Mouse (Mus musculus) gastrocnemius, adult 2 months (tissue): ENCODE data around the gene Prkca. TPM values are rescaled to one million over a fixed set of nuclear protein-coding genes. Genes with fewer than 3 reads are reported as not detected.

Source experiments
- DNase-seq: peaks from one replicate; pipeline ENCODE4 v3.0.0; 2022
- H3K27ac ChIP-seq: fragments of 200-600 bp; 2 replicates; pipeline ENCODE4 v1.8.1; 2022; ENCODE audit warnings: mild to moderate bottlenecking
- H3K4me3 ChIP-seq: fragments of 200-600 bp; 2 replicates; pipeline ENCODE4 v1.8.1; 2022; ENCODE audit warnings: mild to moderate bottlenecking, moderate library complexity
- CTCF ChIP-seq: fragments of 200-600 bp; IDR thresholded peaks from 2 replicates; pipeline ENCODE4 v1.8.1; 2022; ENCODE audit warnings: antibody characterized with exemption, mild to moderate bottlenecking, moderate library complexity
- intact Hi-C: fragments of 180-260 bp; cut with DNase I; formaldehyde crosslinking; loops from one replicate; pipeline ENCODE4 v1.15.1; 2025
- total RNA-seq, 2 experiments: library from RNA; stranded (reverse); gene quantifications; 2 replicates each; pipeline ENCODE4 v1.2.3; 2021

Prkca gene
- total RNA-seq, 2 experiments from 2014 or later, result 54.9 to 57.8 TPM

- no peak for DNase-seq
- no peak overlapping the region for H3K27ac ChIP-seq
- TF ChIP-seq CTCF, result no peak
- intact Hi-C loops, result no loop called here
- no peak overlapping the region for H3K4me3 ChIP-seq
Measured at GRCm38 (mm10) chr11:108261751-108262160, 82.0 kb downstream of the Prkca start.

- intact Hi-C loops, result no loop called here
- no peak for TF ChIP-seq CTCF
- DNase-seq, result no peak
- Histone ChIP-seq H3K27ac (no peak overlapping the region), H3K4me3 (no peak overlapping the region)
Measured at GRCm38 (mm10) chr11:108260775-108261517, 82.8 kb downstream of the Prkca start.

DNA sequence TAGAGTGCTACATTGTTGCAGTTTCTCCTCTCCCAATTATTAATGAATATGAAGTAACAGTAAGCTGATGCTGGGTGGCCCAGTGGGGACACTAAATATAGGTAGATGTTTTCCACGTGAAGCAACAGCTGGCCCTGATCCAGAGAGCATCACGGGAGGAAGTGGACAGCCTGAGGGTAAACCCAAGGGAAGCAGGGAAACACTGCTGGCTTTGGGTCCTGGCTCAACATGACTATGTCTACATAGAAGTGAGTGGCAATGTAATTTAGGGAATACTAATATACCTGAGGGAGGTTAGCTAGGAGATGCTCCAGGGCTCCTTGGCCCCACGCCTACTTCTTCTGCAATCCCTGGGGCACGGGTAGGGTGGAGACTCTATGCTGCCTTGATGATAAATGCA lies 84.3 kb downstream of the Prkca start:
- intact Hi-C loops, result loop anchor here (2.0 kb wide), 1 partner anchor 77 kb away; no protein-coding TSS in a partner anchor
- Histone ChIP-seq H3K27ac (peak overlapping the region; percentile 91), H3K4me3 (peak overlapping the region; percentile 58)
- DNase-seq, result peak; percentile 87
- no peak for TF ChIP-seq CTCF

DNA sequence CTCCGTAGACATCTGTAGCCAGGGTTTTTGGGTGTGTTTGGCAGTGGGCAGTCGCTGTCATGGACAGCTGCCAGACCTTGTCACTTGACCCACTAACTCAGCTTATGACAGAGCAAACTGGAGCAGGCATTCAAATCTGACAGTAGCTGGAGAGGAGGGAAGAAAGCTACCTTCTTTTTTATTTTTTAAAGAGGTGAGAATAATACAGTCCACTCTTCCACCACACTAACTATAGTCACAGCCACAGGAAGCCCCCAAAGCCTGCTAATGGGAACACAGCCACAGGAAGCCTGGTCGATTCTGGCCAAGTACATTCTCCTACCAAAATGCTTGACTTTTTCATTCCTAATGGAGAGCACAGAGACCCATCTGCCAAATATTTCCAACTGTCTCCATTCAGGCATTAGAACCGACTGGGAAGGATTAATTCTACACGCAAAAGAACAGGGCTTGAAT lies 84.9 kb downstream of the Prkca start:
- intact Hi-C loops, result loop anchor here (2.0 kb wide), 1 partner anchor 78 kb away; no protein-coding TSS in a partner anchor
- H3K4me3 ChIP-seq, result peak overlapping the region; percentile 58
- TF ChIP-seq CTCF, result no peak
- H3K27ac ChIP-seq, result peak overlapping the region; percentile 91
- peak; percentile 80 for DNase-seq

DNA sequence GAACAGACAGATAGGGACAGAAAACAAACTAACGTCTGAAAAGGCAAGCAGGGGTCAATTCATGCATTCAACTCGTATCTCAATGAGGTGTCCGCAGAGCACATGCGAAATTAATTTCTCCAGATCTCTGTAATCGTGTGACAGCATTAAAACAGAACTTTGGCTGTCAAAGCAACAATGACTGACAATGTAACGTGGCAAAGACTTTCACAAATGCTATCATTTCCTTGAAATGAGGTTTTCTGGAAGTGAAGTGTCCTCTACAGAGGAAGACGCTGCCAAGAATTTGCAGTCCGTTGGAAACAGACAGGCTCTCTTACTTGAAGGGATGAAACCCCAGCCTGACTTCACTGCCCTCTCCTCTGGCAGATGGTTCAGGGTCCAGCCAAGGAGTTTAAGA lies 85.8 kb downstream of the Prkca start:
- peak overlapping the region; percentile 91 for H3K27ac ChIP-seq

GRCm38 (mm10) chr11:108254681-108255080 lies 89.0 kb downstream of the Prkca start:
- Histone ChIP-seq H3K27ac (no peak overlapping the region), H3K4me3 (no peak overlapping the region)
- intact Hi-C loops, result no loop called here
- TF ChIP-seq CTCF, result no peak
- no peak for DNase-seq

More for the DNA sequence above, 85.8 kb downstream of the Prkca start:
- no peak for TF ChIP-seq CTCF
- intact Hi-C loops, result loop anchor here (2.0 kb wide), 1 partner anchor 79 kb away; no protein-coding TSS in a partner anchor
- no peak for DNase-seq
- H3K4me3 ChIP-seq, result no peak overlapping the region

- H3K27ac ChIP-seq, result no peak overlapping the region
- no peak for TF ChIP-seq CTCF
- no peak for DNase-seq
- intact Hi-C loops, result no loop called here
- no peak overlapping the region for H3K4me3 ChIP-seq
Measured at GRCm38 (mm10) chr11:108251924-108252775, 91.6 kb downstream of the Prkca start.

GRCm38 (mm10) chr11:108250829-108251637 lies 92.7 kb downstream of the Prkca start:
- Histone ChIP-seq H3K4me3 (no peak overlapping the region), H3K27ac (no peak overlapping the region)
- DNase-seq, result no peak
- no peak for TF ChIP-seq CTCF
- intact Hi-C loops, result no loop called here

GRCm38 (mm10) chr11:108250146-108250635 lies 93.5 kb downstream of the Prkca start:
- intact Hi-C loops, result no loop called here
- no peak overlapping the region for H3K27ac ChIP-seq

DNA sequence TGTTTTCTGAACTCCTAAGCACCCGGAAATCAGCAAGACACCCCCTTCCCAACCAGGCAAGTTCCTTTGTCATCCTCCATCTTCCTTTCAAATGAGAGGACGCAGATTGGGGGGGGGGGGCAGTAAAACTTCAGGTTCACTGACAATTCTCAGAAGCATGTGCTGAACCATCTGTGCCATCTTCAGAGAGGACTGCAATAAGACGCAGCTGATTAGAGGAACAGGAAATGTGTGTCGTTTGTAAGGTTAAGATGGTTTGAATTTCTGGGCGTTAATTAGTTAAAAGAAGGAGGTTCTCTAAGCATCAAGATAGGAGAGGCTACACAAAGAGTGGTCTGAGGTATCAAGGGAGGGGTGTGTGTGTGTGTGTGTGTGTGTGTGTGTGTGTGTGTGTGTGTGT lies 94.2 kb downstream of the Prkca start:
- H3K4me3 ChIP-seq, result no peak overlapping the region
- intact Hi-C loops, result no loop called here
- no peak for TF ChIP-seq CTCF
- no peak for DNase-seq
- H3K27ac ChIP-seq, result no peak overlapping the region

More at GRCm38 (mm10) chr11:108250146-108250635, 93.5 kb downstream of the Prkca start:
- TF ChIP-seq CTCF, result no peak
- no peak overlapping the region for H3K4me3 ChIP-seq
- DNase-seq, result no peak

DNA sequence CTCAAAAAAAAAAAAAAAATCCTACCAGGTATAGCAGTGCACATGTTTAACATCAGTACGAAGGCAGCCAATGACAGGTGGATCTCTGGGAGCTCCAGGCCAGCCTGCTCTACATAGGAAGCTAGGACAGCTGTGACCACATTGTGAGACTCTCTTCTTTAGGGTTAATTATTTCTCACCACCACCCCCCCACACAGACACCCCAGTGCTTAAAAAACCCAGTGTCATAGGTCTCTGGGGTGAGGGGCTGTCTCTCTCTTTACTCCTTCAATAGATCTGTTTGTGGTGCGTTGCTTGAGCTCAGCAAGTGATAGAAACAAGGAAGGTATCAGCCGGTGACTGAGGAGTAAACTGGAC lies 94.7 kb downstream of the Prkca start:
- no peak overlapping the region for H3K27ac ChIP-seq
- H3K4me3 ChIP-seq, result no peak overlapping the region
- TF ChIP-seq CTCF, result no peak
- no peak for DNase-seq
- intact Hi-C loops, result no loop called here
